Mouse (Mus musculus) thymus, postnatal 14 days (tissue): ENCODE results near the gene Rhod.

Experiments used
- DNase-seq: peaks from one replicate; pipeline ENCODE4 v3.0.0; 2021

The Rhod gene

DNA sequence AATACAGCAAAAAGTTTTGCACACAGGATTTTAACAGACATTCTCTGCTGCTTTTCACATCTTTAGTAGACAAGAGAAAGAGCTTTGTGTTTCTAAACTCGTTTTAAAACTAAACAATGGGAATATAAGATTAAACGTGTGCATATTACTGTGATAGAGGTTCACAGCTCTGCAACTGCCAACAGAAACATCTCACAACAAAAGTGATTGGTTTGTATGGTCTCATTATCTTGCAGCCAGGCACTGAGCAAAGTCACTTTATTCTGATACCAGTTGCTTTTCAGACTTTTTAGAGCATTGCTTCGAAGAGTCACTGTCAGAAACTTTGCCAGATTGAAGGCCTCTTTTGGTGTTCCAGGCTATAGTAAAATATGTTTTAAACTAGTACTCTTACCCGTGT lies 40.3 kb downstream of the Rhod start:
- no peak for DNase-seq

DNA sequence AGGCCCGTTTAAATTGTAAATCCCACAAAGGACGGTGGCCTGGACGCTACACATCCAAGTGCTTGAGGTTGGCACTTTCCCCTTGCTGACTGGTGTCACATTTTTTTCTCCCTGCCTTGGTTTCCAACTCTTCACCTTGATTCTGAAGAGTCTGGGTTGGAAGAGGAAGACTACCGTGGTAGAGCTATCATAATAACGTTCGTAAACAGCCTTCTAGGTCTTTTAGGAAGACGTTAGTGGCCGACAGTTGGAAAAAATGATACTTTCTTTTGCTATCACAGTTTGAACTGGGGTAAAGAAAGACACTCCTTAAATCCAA lies 40.6 kb downstream of the Rhod start:
- DNase-seq, result no peak

DNA sequence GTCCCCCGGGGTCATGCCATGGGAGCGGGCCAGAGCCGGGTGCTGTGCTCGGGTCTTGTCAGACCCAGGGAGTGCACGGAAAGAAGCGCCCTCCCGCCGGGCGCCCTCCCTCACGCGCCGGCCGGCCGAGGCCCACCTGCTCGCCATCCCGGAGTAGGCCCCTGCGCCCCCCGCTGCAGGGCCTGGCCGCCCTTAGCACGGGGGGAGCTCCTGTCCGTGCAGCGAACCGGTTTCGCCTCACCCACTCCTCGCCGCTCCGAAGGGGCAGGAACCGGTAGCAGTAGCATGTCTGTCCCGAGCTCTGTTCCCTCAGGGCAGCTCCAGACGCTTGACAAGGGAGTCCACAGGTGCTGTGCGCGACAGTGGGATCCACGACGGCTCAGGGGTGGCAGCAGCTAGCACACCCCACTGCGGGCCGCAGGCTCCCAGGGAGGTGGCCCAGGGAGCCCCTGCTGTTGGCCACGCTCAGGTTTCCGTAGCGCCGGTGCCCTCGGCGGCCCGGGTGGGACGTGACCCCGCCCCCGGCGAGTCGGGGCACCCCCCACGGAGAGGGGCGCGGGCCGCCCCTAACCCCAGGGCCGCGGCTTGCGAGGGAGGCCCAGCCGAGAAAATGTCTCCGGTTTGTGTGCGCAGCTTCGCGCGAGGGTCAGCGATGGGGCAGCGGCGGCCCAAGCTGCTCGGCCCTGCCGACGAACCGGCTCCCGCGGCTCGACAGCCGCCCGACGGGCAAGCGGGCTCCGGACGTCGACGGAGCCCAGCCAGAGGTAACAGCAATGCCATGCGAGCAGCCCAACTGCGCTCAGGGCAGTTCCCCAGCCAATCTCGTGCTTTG lies 41.2 kb downstream of the Rhod start, which contains the start of gene Kdm2a:
Kdm2a (minus strand) TSS at position 488 of the 832 bp plus-strand sequence.
- DNase-seq, result peak; percentile 68

DNA sequence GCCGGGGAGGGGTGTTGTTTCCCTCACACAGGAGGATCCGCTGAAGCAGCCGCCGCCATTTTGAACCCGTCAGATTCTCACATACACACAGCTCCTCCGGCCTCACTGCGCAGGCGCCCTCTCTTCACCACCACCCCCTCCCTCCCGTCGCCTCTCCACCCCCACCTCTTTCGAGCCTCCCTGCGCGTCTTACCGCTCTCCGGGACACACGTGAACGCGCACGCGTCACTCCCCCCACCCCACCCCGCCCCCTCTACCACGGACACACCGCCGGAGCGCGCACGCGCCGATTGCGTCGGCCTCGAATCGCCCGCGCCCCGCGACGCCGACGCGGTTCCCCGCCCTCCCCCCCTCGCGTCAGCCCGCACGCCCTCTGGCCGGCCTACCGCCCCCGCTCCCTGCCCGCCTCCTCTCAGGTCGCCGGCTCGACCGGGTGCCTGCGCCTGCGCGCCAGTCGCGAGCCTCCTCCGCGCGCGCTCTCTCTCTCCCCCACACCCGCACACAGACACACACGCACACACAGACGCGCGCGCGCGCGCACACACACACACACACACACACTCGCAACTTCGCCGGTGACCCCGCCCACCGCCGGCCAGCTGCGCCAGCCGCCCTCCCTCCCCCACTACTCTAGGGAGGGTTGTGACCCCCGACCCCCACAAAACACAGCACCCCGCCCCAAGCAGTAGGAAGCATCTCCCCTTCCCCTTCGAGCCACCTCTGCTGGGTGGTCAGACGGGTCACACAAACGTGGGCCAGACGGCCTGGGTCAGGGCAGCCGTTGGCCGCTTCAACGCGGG lies 42.0 kb downstream of the Rhod start:
- DNase-seq, result peak; percentile 98

DNA sequence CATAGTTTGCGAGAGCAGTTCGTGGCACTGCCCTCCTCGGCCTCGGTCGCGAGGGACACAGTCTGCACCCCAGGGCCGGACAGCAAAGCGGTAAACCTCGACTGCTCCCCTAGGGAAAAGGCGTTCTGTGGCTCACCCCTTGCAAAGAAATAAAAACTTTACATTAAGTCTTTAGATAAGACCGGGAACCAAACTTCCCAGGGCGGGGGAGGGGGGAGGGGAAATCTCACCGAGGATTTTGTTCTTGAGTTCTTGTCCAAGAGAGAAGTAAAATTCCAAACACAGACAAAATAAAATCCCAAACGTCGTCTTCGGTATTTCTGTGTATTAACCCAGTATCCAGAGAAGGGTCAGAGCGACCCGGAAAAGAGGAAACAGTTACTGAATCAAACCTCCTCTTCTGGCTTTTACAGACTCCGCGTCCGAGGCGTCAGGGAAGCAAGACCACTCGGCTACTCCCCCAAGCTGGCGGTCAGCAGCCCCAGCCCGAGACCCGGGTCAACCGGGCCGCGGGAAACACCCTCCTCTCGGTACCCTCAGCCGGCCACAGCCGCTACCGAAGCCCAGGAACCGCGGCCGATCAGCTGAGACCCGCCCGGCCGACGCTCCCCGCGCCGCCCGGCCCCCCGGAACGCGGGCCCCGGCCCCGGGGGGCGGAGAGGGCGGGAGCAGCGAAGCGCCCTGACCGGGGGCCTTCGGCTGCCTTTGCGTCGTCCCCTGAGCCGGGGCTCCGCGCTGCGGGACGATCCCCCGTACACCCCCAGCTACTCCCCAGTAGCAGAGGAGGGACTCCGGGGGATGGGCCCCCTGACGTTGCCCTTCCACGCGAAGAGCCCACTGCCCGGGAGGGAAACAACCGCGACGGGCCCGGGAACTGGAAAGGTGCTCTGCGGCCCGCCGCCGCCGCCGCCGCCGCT lies 42.9 kb downstream of the Rhod start:
- peak; percentile 26 for DNase-seq

DNA sequence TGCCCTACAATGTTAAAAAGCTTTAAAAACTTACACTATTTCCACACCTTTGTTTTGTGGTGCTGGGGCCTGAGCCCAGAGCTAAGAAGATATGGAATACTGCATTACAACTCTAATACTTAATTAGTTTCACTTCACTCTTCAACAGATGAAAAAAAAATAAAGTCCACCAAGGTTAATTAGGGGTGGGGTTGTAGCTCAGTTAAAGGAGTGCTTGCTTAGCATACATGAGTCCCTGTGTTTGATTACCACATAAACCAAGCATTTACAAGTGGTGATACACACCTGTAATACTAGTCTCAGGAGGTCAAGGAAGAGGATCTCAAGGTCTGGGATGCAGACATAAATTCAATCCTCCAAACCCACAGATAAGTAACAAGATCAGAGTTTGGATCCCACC lies 52.0 kb downstream of the Rhod start:
- no peak for DNase-seq

DNA sequence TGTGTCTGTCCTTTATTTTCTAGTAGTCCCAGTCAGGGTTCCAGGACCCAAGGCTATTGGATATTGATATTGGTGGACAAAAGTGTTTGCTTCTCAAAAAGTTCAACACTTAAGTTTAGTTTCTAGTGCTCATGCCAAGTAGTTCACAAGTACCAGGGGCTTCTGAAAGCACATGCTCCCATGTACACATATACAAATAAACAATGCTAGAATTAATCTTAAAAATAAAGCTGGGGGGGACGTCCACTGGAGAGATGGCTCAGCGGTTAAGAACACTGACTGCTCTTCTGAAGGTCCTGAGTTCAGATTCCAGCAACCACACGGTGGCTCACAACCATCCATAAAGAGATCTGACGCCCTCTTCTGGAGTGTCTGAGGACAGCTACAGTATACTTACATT lies 54.2 kb downstream of the Rhod start:
- DNase-seq, result no peak

DNA sequence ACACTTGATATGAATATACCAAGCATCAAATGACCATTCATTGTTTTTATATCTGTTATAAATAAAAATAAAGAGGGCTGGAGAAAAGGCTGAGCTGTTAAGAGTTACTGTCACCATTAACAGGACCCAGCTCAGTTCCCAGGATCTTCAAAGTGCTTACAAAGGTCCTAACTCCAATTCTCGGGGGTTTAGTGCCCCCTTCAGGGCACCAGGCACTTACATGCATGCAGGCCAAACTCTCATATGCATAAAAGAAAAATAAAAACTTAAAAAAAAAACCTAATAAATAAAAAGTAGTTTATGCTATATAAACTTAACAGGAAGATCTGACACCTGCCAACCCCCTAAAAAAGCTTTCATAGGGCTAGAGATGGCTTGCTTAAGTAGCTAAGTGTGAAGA lies 54.9 kb downstream of the Rhod start:
- peak; percentile 16 for DNase-seq

DNA sequence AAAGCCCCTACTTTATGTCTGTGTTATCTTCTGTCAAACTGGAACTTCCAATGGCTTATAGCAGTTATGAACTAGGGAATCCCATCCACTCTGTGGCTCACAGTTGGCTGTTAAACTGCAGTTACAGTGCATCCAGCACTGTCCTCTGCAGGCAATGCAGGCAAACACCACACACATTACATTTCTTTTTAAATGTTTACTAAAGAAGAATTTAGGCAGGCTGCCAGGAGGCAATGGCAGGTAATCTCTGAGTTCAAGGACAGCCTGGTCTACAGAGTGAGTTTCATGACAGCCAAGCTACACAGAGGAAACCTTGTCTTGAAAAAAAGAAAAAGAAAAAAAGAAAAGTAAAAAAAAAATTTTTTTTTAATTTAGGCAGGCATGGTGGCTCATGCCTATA lies 55.9 kb downstream of the Rhod start:
- DNase-seq, result no peak

DNA sequence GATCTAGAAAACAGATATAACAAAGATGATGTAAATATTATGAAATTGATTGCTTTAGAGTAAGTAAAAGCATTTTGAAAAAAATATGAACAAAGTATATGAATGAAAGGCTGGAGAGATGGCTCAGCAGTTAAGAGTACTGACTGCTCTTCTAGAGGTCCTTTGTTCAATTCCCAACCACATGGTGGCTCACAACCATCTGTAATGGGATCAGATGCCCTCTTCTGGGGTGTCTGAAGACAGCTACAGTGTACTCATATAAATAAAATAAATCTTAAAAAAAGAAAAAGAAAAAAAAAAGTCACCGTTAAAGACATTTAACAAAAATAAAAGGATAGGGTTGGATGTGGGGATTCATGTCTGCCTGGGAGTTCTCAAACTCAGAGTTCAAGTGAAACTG lies 56.9 kb downstream of the Rhod start:
- DNase-seq, result peak; percentile 20
